8 mouse cellular contexts compared by ENCODE assay signal in the genomic region with DNA sequence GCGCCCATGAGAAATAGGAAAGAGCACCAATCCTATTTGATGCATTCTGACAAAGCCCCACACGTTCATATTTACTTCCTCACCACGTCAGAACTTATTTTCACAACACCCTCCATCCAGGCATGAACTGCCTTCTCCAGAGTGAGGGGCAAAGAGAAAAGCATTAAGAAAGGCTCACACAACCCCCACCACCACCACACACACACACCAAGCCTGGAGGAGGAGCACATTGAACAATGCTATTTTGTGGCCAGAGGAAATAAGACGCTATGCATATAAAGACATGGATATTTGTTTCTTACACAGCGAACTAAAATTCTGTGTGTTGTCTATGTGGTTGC.
DNase-seq lines count a peak whose midpoint lies in the region; ATAC-seq and TF ChIP-seq lines count a peak whose summit lies in the region.

No protein-coding gene starts in this region.

- peak overlapping the region; percentile 23 for H3K4me2 ChIP-seq in heart, embryonic 11.5 days
- peak overlapping the region; percentile 54 for H3K4me2 ChIP-seq in liver, embryonic 16.5 days (ENCODE audit: low read depth, low read length)
- H3K4me2 ChIP-seq in stomach, postnatal 0 days (replicated peaks; ENCODE audit: low read depth) = peak overlapping the region; percentile 45

- no peak for TF ChIP-seq EP300 in stomach, postnatal 0 days (optimal IDR thresholded peaks at IDR 0.05)

- no peak for TF ChIP-seq CTCF in stomach, postnatal 0 days (IDR thresholded peaks at IDR 0.05; ENCODE audit: low read depth)

- intact Hi-C loops in heart, postnatal 14 days (cut with DNase I) = no loop called here

- DNase-seq in heart, postnatal 14 days = no peak
- peak; percentile 4 for DNase-seq in thymus, postnatal 25 days
- no peak for DNase-seq in thymus, adult 18-20 months
- no peak for DNase-seq in stomach, postnatal 0 days (ENCODE audit: low spot score)
- no peak for DNase-seq in layer of hippocampus, adult 9-11 months
- no peak for DNase-seq in layer of hippocampus, adult 8-10 months (ENCODE audit: low spot score in 2 of 2)

- no peaks in the 10 kb centered on the region for H3K36me3 ChIP-seq in heart, embryonic 11.5 days (ENCODE audit: control insufficient read depth, insufficient read depth, low read length)
- H3K36me3 ChIP-seq in liver, embryonic 16.5 days (ENCODE audit: control insufficient read depth, insufficient read depth) = no peaks in the 10 kb centered on the region
- no peaks in the 10 kb centered on the region for H3K36me3 ChIP-seq in stomach, postnatal 0 days (ENCODE audit: control insufficient read depth, insufficient read depth, low read length)

- peak overlapping the region; percentile 0; the same call in 1 of the 2 replicates for H3K4me3 ChIP-seq in heart, embryonic 11.5 days (ENCODE audit: low read depth, low read length)
- H3K4me3 ChIP-seq in liver, embryonic 16.5 days (ENCODE audit: low read depth, low read length) = peak overlapping the region; percentile 35
- H3K4me3 ChIP-seq in stomach, postnatal 0 days (ENCODE audit: low read depth, low read length) = peak overlapping the region; percentile 15; the same call in 1 of the 2 replicates

- peaks cover 11% of the 10 kb centered on the region for H3K4me1 ChIP-seq in heart, embryonic 11.5 days (ENCODE audit: control insufficient read depth, insufficient read depth, low read length)
- H3K4me1 ChIP-seq in liver, embryonic 16.5 days (ENCODE audit: control insufficient read depth, low read depth, low read length) = no peaks in the 10 kb centered on the region; the same call in 1 of the 2 replicates
- no peaks in the 10 kb centered on the region for H3K4me1 ChIP-seq in stomach, postnatal 0 days (replicated peaks; ENCODE audit: control insufficient read depth, insufficient read depth)

- H3K27me3 ChIP-seq in heart, embryonic 11.5 days (ENCODE audit: control insufficient read depth, insufficient read depth, low read length) = no peaks in the 10 kb centered on the region
- no peaks in the 10 kb centered on the region for H3K27me3 ChIP-seq in liver, embryonic 16.5 days (ENCODE audit: control insufficient read depth, insufficient read depth, low read depth, low read length)
- no peaks in the 10 kb centered on the region for H3K27me3 ChIP-seq in stomach, postnatal 0 days (ENCODE audit: control insufficient read depth, insufficient read depth, low read length)

- H3K9me3 ChIP-seq in heart, embryonic 11.5 days (replicated peaks; ENCODE audit: control insufficient read depth, low read length) = no peaks in the 10 kb centered on the region
- H3K9me3 ChIP-seq in liver, embryonic 16.5 days (replicated peaks; ENCODE audit: control insufficient read depth, low read length) = no peaks in the 10 kb centered on the region
- no peaks in the 10 kb centered on the region for H3K9me3 ChIP-seq in stomach, postnatal 0 days (ENCODE audit: control insufficient read depth, low read length)

- no peak for ATAC-seq in heart, embryonic 11.5 days (replicated peaks; ENCODE audit: insufficient number of reproducible peaks, low FRiP score, low TSS enrichment)
- ATAC-seq in liver, embryonic 16.5 days (ENCODE audit: low read depth) = no peak
- no peak for ATAC-seq in stomach, postnatal 0 days (ENCODE audit: low FRiP score, low TSS enrichment)

- no peak overlapping the region for H3K9ac ChIP-seq in heart, embryonic 11.5 days (ENCODE audit: low read depth, low read length)
- no peak overlapping the region for H3K9ac ChIP-seq in liver, embryonic 16.5 days (ENCODE audit: low read depth, low read length)
- no peak overlapping the region for H3K9ac ChIP-seq in stomach, postnatal 0 days (ENCODE audit: low read length)

- H3K27ac ChIP-seq in heart, embryonic 11.5 days (ENCODE audit: low read depth, low read length) = peak overlapping the region; percentile 47
- peak overlapping the region; percentile 63; the same call in 1 of the 2 replicates for H3K27ac ChIP-seq in liver, embryonic 16.5 days (ENCODE audit: low read length)
- H3K27ac ChIP-seq in stomach, postnatal 0 days (replicated peaks) = peak overlapping the region; percentile 70

- WGBS in heart, embryonic 11.5 days (ENCODE audit: insufficient replicate concordance) = 60% methylated on average over 5 of the region's 5 CpGs
- 24% methylated on average over 5 of the region's 5 CpGs for WGBS in liver, embryonic 16.5 days (ENCODE audit: insufficient replicate concordance)
- 50% methylated on average over 5 of the region's 5 CpGs for WGBS in stomach, postnatal 0 days
